Mouse (Mus musculus): ENCODE measurements at regions not wholly inside any gene's neighbourhood (a gene's known extent, or its start where the extent isn't known, plus 50 kb on each side); places are given as distances from the start of the nearest gene placed in this dataset.
A peak's percentile ranks its signal among the peaks of the same experiment; 100 is the strongest.

DNA sequence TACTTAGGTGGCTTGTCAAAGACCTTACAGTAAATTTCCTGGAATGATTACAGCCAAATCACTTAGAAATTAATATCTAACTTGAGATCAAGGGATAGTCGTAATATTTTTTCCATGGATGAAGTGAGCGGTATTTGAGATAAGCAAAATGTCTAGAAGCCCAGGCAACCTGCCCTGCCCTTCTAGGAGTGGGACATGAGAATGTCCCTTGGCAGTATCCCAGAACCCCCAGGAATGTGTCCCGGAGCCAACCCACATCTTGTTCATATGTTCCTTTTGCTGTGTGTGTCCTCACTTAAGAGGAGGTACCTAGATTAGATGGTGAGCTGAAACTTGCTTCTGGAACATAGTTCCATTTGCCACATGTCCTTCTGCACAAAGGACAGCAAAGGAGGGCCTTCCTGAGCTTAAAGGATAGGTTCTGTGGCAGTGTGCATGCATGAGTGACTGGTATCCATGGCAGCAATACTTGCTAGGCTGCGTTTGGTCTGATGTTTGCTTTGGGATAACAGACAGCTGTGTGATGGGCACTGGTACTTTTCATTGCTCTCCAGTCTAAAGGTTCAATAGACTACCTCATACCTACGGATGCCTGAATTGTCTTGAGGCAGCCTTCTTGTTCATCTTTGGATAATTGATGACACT lies 231.0 kb upstream of the Krr1 start:
- no peak for DNase-seq (ENCODE audit: low read depth, low spot score)

DNA sequence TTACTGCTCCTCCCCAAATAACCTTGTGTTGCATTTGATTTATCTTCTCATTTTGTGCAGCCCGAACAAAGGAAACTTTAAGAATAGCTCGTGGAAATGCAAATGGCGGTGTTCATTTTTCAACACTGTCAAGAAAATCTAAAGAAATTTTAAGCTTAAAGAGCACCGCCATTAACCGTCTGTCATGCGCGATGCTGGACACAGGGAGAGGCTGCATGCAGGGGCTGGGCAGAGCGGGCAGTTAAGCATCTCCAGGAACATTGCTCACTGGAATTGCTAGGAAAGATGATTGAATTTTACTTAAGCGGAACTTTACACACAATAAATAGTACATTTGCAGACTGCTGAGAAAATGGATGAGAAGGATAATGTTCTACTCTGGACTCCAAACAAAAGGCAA lies 229.2 kb upstream of the Krr1 start:
- peak; percentile 39 for DNase-seq (ENCODE audit: low read depth, low spot score)

DNA sequence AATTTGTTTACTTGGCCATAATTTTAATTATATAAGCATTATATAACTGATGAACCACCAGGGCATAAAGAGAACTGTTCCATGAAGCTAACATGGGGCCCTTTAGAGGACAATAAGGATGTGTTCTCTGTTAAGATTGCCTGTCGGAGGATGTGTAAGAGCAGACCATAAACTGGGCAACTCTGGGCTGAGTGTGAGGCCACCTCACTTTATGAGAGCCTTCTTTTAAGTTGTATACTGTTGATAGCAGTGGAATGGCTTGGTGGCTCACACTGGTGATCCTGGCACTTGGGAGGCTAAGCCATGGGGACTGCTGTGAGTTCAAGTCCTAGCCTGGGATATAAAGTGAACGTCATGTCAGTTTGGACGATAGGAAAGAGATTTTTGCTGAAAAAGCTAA lies 227.3 kb upstream of the Krr1 start:
- no peak for DNase-seq (ENCODE audit: low read depth, low spot score)

DNA sequence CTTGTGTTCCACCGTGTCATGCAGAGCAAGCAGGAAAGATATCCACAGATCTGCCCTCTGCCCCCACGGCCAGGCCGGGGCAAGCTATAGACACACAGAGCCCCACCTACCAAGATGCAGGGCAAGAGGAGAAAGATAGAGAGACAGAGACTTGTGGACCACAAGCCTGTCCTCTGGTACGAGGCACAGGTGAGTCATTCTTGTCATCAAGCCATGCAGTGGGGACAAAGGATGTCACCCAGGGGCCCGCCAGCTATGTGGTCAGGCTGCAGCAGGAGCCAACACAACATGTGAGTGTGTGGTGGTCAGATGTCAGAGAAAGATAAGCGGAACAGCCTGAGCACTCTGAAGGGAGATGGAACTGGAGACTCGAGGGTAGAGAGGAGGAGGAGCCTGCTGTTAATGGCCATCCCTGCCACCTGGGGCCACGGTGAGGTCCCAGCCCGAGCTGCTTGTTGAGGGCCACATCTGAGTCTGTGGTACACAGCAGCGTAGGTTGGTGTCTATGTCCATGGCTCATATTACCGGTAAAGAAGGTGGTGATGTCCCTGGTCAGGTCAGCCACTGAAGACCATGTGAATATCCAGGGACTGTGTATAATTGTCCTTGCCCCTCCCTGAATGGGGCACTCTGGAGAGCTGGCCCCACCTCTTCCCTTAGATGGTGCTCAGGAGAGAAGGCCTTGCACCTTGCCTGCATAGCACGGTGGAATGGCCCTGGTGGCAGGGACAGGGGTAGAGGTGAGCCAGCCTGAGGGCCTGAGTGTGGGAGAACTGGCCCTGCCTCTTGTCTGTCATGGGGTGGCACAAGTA lies 226.2 kb upstream of the Krr1 start:
- no peak for DNase-seq (ENCODE audit: low read depth, low spot score)

DNA sequence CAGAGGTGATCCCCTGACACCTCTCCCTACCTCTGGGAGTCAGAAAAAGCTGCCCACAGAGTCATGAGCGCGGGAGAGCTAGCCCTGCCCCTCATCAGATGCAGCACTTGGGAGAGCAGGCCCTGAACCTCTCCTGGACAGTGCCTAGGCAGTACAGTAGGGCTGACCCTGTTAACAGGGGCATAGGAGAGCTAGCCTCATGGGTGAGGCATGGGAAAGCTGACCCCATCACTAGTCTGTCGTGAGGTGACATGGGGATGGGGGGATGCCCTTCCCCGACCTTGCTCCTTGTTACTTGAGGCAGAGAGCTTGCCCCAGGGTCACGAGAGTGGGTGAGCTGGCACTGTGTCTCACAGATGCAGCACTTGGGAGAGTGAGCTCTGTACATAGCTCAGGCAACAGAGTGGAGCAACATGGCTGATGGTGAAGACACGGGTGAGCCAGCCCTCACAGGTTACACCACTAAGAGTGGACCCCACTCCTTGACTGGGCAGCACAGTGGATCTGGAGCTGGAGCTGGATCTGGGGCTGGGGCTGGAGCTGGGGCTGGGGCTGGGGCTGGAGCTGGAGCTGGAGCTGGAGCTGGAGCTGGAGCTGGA lies 225.5 kb upstream of the Krr1 start:
- DNase-seq (ENCODE audit: low read depth, low spot score): no peak

DNA sequence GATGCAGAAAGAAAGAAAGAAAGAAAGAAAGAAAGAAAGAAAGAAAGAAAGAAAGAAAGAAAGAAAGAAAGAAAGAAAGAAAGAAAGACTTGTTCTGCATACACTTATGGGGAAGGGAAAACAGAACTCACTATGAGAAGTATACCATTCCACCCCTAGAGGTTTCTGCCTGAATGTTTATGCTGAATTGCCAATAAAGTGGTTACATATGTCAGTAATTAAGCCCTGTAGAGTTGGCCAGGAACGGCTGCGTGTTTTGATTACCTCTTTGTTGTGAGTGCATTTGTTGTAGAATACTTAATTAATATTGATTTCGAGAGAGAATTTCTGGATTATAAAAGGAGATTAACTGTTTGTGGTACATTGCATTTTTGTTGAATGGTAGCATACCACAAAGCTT lies 224.0 kb upstream of the Krr1 start:
- no peak for DNase-seq (ENCODE audit: low read depth, low spot score)

DNA sequence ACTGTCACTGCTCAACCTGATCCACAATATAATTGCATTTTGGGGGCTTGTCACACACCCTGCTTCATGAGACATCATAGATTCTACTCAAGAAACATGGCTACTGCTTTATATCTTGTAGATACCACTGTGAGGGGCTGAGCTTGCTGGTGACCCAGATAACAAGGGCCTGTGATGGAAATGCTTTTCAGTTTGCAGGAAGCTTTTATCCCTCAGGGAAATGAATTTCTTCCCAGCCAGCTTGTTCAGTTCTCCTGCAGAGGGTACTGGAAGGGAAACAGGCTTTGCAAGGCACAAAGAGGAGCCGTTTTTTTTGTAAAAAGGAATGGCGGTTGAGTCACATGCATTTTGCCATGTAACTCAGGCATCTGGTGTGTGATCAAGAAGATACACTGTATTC lies 218.8 kb upstream of the Krr1 start:
- DNase-seq (ENCODE audit: low read depth, low spot score): no peak

DNA sequence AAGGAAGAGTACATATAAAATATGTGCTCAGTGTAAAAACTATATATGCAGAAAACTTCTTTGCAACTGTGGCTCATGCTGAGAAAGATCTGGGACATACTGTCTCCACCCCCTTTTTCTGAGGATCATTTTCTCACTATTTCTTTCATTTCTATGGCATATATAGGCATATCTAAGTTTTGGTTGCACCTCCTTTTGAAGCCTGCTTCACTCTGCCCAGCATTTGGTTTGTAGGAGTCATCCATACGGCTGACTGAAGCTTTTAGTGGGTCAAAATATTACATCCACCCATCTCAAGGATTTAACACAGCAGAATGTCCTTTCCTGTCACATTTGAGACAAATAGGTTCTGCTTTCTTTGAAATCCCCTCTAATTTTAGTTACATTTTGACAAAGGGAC lies 216.5 kb upstream of the Krr1 start:
- DNase-seq (ENCODE audit: low read depth, low spot score): no peak

DNA sequence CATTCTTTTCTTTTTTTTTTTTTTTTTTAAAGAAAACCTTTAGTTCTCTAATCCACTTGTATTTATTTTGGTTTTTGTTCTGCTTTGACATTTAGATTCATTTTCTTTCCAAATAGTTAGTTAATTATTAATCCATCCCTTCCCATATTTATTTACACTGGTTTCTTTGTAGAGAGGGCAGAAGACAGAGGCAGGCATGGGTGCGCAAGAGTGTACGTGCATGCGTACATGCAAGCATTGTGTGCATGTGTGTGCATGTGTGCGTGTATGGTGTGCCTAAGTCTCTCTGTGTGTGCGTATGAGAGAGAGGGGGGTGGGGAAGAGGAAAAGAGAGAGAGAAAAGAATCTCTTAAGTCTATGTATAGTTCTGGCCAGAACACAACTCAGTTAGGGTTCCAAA lies 215.9 kb upstream of the Krr1 start:
- no peak for DNase-seq (ENCODE audit: low read depth, low spot score)

DNA sequence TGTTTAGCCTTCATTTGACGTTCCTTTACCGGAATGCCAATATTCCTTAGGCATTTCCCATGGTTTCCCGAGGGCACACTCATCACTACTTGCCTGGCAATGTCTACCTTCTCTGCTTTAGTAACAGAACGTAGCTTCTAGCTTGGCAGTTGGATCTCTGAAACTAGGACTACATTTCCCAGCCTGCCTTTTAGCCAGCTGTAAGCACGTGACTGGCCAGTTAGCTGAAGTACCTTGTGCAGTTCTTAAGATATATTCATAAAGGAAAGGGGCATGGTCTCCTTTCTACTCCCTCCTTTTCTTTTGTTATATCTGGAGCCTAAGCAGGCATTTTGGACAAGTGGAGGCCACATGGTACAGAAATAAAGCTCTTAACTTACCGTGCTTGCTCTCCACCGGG lies 214.8 kb upstream of the Krr1 start:
- no peak for DNase-seq (ENCODE audit: low read depth, low spot score)

DNA sequence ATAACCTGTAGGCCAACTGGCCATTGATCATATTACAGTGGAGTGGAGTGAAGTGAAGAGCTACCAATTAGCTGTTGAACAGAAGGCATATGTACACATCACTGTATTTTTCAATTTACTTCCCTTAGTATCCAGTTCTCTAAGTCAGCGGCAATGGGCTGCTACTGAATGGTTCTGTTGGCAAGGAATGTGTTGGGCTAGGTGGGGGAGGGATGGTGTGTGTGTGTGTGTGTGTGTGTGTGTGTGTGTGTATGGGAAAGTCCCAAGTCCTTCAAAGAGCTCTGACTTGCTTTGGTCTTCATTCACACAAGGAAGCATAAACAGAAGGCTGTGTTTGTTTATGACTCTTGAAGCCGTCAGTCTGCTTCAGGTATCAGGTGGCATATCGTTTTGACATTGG lies 213.0 kb upstream of the Krr1 start:
- DNase-seq (ENCODE audit: low read depth, low spot score): no peak

DNA sequence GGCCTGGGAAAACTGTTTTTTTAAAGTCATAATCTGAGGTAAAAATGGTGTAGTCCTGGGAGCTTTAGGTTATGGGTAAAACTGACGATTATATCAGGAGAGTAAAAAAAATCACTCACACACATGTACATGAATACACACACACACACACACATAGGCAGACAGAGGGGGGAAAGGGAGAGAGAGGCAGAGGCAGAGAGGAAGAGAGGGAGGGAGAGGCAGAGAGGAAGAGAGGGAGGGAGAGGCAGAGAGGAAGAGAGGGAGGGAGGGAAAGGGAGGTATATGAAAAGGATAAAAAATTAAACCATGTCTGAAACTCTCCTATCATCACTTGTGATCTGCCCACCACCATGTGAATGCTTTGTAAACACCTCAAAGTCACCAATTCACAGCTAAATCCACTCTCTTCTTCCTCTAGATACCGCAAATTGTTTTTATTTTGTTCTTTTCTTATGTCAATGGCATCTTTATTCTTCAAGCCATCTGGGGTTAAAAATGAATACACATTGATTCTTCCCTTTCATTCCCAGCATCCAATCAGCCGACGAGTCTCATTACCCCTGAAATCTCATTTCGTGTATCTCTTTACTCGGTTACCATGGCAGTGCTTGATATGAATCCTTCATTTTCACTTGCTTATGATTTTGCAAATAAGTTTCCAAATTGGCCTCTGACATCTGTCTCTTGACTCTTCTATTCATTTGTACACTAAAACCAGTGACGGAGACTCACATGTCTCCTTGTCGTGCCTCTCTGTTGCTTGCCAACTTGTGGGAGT lies 209.5 kb upstream of the Krr1 start:
- no peak for DNase-seq (ENCODE audit: low read depth, low spot score)

DNA sequence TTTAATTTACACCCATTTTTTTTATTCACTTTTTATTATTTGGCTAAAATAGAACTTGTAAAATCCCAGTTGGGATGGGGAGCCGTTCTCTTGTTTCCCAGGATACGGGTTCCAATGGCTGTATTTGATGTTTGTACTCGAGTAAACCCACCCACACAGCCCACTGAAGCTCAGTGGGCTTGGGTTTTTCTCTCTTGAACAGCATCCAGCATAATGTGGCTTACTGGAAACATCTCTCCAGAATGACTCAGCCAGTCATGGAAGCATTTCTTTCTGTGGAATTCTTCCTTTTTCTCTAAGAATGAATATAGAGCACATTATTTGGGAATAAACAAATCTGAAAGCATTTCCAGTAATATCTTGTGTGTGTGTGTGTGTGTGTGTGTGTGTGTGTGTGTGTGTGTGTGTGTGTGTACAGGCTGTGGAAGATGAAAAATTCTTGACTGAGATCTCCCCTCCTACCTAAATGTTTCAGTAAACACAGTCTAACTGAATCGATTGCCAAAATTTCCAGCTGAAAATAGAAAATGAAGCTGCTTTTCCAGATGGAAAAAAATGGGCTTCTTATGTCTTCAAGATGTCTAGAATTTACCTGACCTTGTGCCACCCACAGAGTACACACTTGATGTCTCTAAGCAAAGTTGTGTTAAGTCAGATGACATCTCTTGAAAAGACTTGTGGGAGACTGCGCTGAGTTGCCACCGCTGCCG lies 205.3 kb upstream of the Krr1 start:
- no peak for DNase-seq (ENCODE audit: low read depth, low spot score)

DNA sequence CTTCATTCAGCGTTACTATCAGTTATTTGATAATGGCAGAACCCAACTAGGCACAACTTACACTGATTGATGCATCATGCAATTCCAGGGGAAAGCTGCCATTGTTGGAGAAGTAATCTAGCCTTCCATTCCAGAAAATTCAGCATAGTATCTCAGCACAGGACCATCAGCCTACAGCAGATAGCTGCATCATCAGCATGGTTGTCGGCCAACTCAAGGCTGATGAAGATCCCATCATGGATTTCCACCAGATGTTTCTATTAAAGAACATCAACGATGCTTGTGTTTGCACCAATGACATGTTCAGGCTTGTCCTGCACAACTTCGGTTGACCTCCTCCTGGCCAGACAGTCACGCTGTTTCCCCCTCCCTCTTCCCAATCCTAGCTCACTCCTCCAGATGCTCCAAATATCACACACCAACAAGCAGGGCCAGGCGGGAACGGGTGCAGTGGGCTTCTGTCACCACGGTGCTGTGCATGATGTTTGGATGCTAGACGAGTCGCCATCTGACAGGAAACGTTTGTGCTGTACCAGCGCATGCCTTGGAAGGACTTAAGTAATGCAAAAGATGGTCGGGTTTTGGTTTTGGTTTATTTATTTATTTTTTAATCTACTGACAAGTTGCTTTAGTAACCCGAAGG lies 204.5 kb upstream of the Krr1 start:
- no peak for DNase-seq (ENCODE audit: low read depth, low spot score)

DNA sequence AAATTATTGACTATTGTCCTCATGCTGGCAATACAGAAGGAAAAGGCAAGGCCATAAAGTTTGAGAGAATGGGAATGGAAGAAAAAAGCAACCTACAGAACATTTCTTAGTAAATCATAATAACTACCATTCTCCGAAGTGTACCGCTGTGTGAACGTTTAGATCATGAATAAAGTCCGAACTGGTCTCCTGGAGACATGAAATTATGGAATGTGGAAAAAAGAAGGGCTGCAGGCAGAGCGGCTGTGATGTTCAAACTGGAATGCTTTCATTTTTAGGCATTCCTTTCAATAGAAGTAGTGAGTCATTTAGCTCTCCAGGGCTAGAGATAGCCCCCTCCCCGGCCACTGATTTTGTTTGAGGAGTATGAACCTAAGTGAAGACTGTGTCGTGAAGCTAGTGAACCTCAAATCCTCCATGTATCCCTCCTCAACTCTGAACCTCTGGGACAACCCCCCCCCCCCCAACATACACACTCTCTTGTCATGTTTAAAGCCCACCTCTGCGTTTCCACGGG lies 202.9 kb upstream of the Krr1 start:
- peak; percentile 11 for DNase-seq (ENCODE audit: low read depth, low spot score)

DNA sequence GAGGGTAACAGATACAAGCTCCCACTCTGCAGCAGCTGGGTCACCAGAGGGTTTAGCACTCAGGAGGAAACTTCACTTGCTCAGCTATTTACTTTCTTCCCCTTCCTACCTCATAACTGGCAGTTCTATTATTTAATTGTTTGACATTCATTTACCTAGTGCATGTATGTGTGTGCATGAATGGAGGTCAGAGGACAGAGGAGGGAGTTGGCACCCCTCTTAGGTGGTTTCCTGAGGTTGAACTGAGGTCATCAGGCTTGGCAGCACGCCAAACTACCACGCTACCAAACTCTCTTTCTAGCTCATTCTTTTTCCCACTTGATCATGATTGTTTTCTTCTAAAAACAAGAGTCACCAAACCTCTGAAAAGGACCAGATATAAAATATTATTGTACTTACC lies 202.4 kb upstream of the Krr1 start:
- no peak for DNase-seq (ENCODE audit: low read depth, low spot score)

DNA sequence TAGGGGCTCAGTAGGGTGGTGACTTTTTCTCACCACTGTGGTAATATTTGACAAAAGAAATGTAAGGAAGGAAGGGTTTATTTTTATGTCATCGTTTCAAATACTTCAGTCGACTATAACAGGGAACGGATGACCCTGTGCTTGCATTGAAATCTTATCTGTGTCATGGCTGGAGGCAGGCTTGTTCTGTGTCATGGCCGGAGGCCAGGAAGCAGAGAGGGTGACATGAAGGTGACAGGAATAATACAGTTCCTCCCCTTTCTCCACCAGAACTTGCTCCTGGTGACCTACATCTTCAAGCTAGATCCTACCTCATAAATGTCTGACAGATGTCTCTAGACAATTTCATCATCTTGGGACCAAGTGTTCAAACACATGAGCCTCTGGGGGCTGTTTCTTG lies 201.5 kb upstream of the Krr1 start:
- DNase-seq (ENCODE audit: low read depth, low spot score): no peak

DNA sequence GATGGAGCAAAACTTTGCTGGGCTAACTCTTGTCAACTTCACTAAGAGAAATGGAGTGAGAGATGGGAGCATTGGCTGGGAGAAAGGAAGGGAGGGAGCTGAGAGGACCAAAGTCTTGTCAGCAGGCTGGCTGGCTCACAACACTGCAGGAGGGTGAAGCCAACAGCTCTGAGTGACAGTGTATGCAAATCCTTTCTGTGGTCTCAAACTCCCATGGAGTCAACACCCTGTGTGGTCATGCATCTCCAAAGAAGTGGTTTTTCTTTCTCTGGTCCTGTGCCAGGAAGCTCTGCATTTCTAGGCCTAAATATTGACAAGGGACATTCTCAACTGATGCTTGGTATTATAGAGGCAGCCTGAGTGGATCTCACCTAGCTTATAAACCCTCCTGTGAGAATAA lies 194.9 kb upstream of the Krr1 start:
- DNase-seq (ENCODE audit: low read depth, low spot score): no peak

DNA sequence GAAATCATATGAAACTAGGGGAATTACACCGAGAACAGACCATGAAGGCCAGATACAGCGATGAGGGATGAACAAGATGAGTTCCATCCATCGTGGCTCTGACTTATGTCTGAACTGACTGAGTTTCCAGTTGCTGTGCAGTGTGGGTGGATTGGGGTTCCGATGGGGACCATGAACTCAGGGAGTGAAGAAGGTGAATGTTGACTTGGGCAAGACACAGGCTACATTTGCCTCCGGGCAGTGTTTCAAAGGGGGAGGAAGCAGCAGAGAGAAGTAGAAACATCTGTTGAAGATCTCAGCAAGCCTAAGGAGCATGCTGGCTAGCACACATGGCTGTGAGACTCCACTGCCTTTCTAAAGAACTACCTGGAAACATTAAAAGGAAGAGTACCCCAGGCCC lies 194.4 kb upstream of the Krr1 start:
- DNase-seq (ENCODE audit: low read depth, low spot score): no peak

DNA sequence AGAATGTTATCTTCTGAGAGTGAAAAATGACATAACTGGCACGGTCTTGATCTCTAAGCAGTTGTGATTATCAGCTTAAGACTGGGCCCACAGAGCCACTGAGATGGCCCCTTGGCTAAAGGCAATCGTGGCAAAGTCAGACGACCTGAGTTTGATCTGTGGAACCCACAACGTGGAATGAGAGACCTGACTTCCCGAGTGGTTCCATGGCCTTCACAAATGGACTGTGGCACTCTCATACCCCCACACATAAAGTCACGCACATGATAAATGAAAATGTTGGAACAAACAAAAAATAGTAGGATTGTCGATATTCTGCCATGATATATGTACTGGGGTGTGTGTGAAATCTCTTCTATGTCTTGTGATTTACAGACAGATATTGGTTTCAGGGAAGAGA lies 192.5 kb upstream of the Krr1 start:
- DNase-seq (ENCODE audit: low read depth, low spot score): no peak

DNA sequence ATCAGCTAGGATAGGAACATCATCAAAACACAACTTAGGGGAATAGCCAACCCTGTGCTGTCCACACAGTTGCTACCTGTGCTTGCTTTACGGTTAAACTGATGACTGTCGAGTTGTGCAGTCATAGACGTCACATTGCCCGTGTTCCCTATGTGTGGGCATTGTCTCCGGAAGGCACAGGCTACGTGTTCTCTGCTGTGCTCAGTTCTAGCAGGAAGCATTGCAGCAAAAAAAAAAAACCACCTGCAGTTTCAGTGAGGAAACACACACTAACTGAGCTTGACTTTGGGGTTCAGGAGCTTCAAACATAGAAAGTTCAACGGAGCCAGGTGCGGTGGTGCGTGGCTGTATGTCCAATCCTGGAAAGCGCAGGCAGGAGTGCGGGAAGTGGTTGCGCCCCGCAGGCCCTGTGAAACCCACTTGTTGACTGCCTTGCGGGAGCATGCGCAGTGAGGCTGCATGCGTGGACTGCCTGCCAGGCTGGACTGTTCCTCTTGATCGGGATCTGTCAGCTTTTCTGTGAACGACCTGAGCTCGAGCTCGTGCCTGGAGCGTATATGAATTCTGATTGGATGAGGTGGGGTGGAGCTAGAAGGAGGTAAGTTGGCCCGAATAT lies 190.2 kb upstream of the Krr1 start:
- DNase-seq (ENCODE audit: low read depth, low spot score): no peak

Data from mesoderm, embryonic 11.5 days (tissue).